ENCODE assay signal across 20 mouse cellular contexts in the genomic region with DNA sequence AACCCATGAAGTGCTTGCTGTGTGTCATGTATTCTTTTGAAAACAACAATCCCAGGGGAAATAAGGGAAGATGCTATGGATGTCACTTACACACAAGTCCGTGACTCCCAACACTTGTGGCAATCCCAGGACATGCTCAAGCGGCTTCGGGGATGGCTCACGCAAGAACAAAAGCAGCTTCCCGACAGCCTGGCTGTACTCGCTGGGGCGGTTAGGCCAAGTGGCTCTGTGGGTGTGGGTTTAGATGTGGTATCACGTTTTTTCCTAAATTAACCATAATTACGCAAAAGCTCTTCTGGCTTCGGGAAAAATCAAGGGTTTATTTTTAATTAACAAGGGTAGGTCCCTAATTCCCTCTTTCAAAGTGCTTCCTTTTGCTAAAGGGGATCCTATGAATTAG. TPM values are rescaled to one million over a fixed set of nuclear protein-coding genes. Genes with fewer than 3 reads are reported as not detected.
DNase-seq lines count a peak whose midpoint lies in the region; ATAC-seq and TF ChIP-seq lines count a peak whose summit lies in the region.
"Had no signal": no experiment of that assay in that cellular context is flagged by ENCODE, and none has a peak within 500 bp of the region (broad histone marks: within the 10 kb centered on the region; RNA-seq: fewer than 3 reads in every experiment).

No protein-coding gene starts in this region.

- TF ChIP-seq POLR2A in brain, embryonic 14.5 days (IDR thresholded peaks at IDR 0.05; ENCODE audit: borderline replicate concordance, extremely low read depth, insufficient read depth, insufficient read length, poor library complexity, severe bottlenecking) = no peak

- H3K27ac ChIP-seq in hindbrain, postnatal 0 days = no peak overlapping the region
- no peak overlapping the region for H3K27ac ChIP-seq in hindbrain, embryonic 14.5 days
- H3K27ac ChIP-seq in forebrain, embryonic 13.5 days = no peak overlapping the region
- no peak overlapping the region for H3K27ac ChIP-seq in midbrain, embryonic 14.5 days (replicated peaks; ENCODE audit: low read depth, low read length)
- H3K27ac ChIP-seq: embryonic facial prominence, embryonic 12.5 days; neural tube, embryonic 13.5 days had no signal

- H3K36me3 ChIP-seq in hindbrain, postnatal 0 days (ENCODE audit: insufficient read depth, low read length) = no peaks in the 10 kb centered on the region
- no peaks in the 10 kb centered on the region for H3K36me3 ChIP-seq in hindbrain, embryonic 14.5 days (replicated peaks; ENCODE audit: control insufficient read depth, insufficient read depth)
- no peaks in the 10 kb centered on the region for H3K36me3 ChIP-seq in forebrain, embryonic 13.5 days (ENCODE audit: poor library complexity, severe bottlenecking)
- H3K36me3 ChIP-seq in midbrain, embryonic 14.5 days (ENCODE audit: control insufficient read depth, insufficient read depth, low read length) = no peaks in the 10 kb centered on the region
- H3K36me3 ChIP-seq: embryonic facial prominence, embryonic 12.5 days; neural tube, embryonic 13.5 days had no signal

- H3K4me2 ChIP-seq in hindbrain, postnatal 0 days (ENCODE audit: low read depth, low read length) = no peak overlapping the region
- H3K4me2 ChIP-seq in hindbrain, embryonic 14.5 days (replicated peaks) = no peak overlapping the region
- H3K4me2 ChIP-seq in forebrain, embryonic 13.5 days = no peak overlapping the region
- H3K4me2 ChIP-seq in midbrain, embryonic 14.5 days (ENCODE audit: low read length) = no peak overlapping the region
- H3K4me2 ChIP-seq: embryonic facial prominence, embryonic 12.5 days; neural tube, embryonic 13.5 days had no signal

- DNase-seq in hindbrain, postnatal 0 days (ENCODE audit: low spot score) = peak; percentile 23
- no peak for DNase-seq in hindbrain, embryonic 14.5 days (ENCODE audit: low spot score)
- peak; percentile 70 for DNase-seq in brain, embryonic 14.5 days (ENCODE audit: low read depth)
- peak; percentile 40 for DNase-seq in midbrain, embryonic 14.5 days
- DNase-seq in spleen, postnatal 14 days (ENCODE audit: low spot score in 2 of 2) = no peak
- no peak for DNase-seq in thymus, postnatal 10 days (ENCODE audit: low spot score in 2 of 2)
- no peak for DNase-seq in lung, postnatal 36 days
- DNase-seq: adrenal gland, postnatal 10 days; cerebellum, adult 18-20 months; cerebellum, postnatal 36 days; gastrocnemius, postnatal 14 days; heart, postnatal 10 days; kidney, adult 18-20 months; kidney, postnatal 36 days; lung, adult 2 months; lung, postnatal 4 days; right cerebral cortex, postnatal 4 days had no signal

- H3K27me3 ChIP-seq in hindbrain, postnatal 0 days (ENCODE audit: insufficient read depth, low read length) = no peaks in the 10 kb centered on the region
- H3K27me3 ChIP-seq in hindbrain, embryonic 14.5 days (ENCODE audit: control insufficient read depth, insufficient read depth, low read length) = no peaks in the 10 kb centered on the region
- H3K27me3 ChIP-seq in forebrain, embryonic 13.5 days = no peaks in the 10 kb centered on the region
- H3K27me3 ChIP-seq in midbrain, embryonic 14.5 days (ENCODE audit: control insufficient read depth, insufficient read depth, low read length) = no peaks in the 10 kb centered on the region
- H3K27me3 ChIP-seq: embryonic facial prominence, embryonic 12.5 days; neural tube, embryonic 13.5 days had no signal

- ATAC-seq in hindbrain, postnatal 0 days = peak; percentile 43; the same call in 1 of the 2 replicates
- ATAC-seq in hindbrain, embryonic 14.5 days (ENCODE audit: low FRiP score) = no peak
- peak; percentile 58; the same call in 1 of the 2 replicates for ATAC-seq in forebrain, embryonic 13.5 days
- no peak for ATAC-seq in midbrain, embryonic 14.5 days (ENCODE audit: low FRiP score, low TSS enrichment)

- H3K9ac ChIP-seq in hindbrain, postnatal 0 days (replicated peaks; ENCODE audit: low read length) = no peak overlapping the region
- H3K9ac ChIP-seq in hindbrain, embryonic 14.5 days = no peak overlapping the region
- no peak overlapping the region for H3K9ac ChIP-seq in forebrain, embryonic 13.5 days
- H3K9ac ChIP-seq in midbrain, embryonic 14.5 days (replicated peaks; ENCODE audit: low read length) = no peak overlapping the region
- H3K9ac ChIP-seq: embryonic facial prominence, embryonic 12.5 days; neural tube, embryonic 13.5 days had no signal

- no peak for TF ChIP-seq CTCF in hindbrain, postnatal 0 days (IDR thresholded peaks at IDR 0.05; ENCODE audit: low read depth)
- TF ChIP-seq CTCF in brain, embryonic 14.5 days (IDR thresholded peaks at IDR 0.05; ENCODE audit: borderline replicate concordance, extremely low read depth, insufficient read depth, insufficient read length) = no peak

- no peak overlapping the region for H3K4me3 ChIP-seq in hindbrain, postnatal 0 days (ENCODE audit: low read length)
- no peak overlapping the region for H3K4me3 ChIP-seq in hindbrain, embryonic 14.5 days (replicated peaks; ENCODE audit: low read length)
- H3K4me3 ChIP-seq in forebrain, embryonic 13.5 days = no peak overlapping the region
- no peak overlapping the region for H3K4me3 ChIP-seq in midbrain, embryonic 14.5 days (replicated peaks; ENCODE audit: low read depth, low read length)
- H3K4me3 ChIP-seq: embryonic facial prominence, embryonic 12.5 days; neural tube, embryonic 13.5 days had no signal

- 0 out of 2 replicates have a peak, but pooled peaks cover 6% of the 10 kb centered on the region for H3K4me1 ChIP-seq in hindbrain, postnatal 0 days (ENCODE audit: insufficient read depth, low read length)
- H3K4me1 ChIP-seq in hindbrain, embryonic 14.5 days (replicated peaks; ENCODE audit: control insufficient read depth, insufficient read depth, low read length) = no peaks in the 10 kb centered on the region
- peaks cover 10% of the 10 kb centered on the region for H3K4me1 ChIP-seq in forebrain, embryonic 13.5 days
- H3K4me1 ChIP-seq in midbrain, embryonic 14.5 days (ENCODE audit: control insufficient read depth, insufficient read depth, low read length) = peaks cover 6% of the 10 kb centered on the region
- H3K4me1 ChIP-seq: neural tube, embryonic 13.5 days had no signal

- WGBS in hindbrain, postnatal 0 days = 40% methylated on average over 10 of the region's 10 CpGs
- WGBS in hindbrain, embryonic 14.5 days = 56% methylated on average over 10 of the region's 10 CpGs
- WGBS in forebrain, embryonic 13.5 days = 19% methylated on average over 10 of the region's 10 CpGs
- 21% methylated on average over 10 of the region's 10 CpGs for WGBS in midbrain, embryonic 14.5 days

- no peaks in the 10 kb centered on the region for H3K9me3 ChIP-seq in hindbrain, postnatal 0 days (ENCODE audit: low read length)
- no peaks in the 10 kb centered on the region for H3K9me3 ChIP-seq in hindbrain, embryonic 14.5 days (ENCODE audit: control insufficient read depth, low read length)
- H3K9me3 ChIP-seq in forebrain, embryonic 13.5 days (replicated peaks) = no peaks in the 10 kb centered on the region
- H3K9me3 ChIP-seq in midbrain, embryonic 14.5 days (ENCODE audit: control insufficient read depth, low read length) = no peaks in the 10 kb centered on the region
- H3K9me3 ChIP-seq: embryonic facial prominence, embryonic 12.5 days; neural tube, embryonic 13.5 days had no signal

RNA-seq across cellular contexts. Expression of gene Sash1, which starts 59.6 kb away (rescaled TPM):
- 50.8 and 60.0 TPM in 2 replicates for total RNA-seq in hindbrain, postnatal 0 days (2014; rRNA removed)
- 7.2 and 7.4 TPM in 2 replicates for polyA plus RNA-seq in hindbrain, postnatal 0 days (2015; fragmentation: Nextera tagmentation; extraction: Ambion mirVana)
- polyA plus RNA-seq in hindbrain, embryonic 14.5 days (2014; fragmentation: Nextera tagmentation; extraction: Ambion mirVana) = 4.0 and 5.3 TPM in 2 replicates
- polyA plus RNA-seq in brain, embryonic 14.5 days (2012; rRNA removed) = 10.6 and 18.0 TPM in 2 replicates
- polyA plus RNA-seq in forebrain, embryonic 13.5 days (2015; fragmentation: Nextera tagmentation; extraction: Ambion mirVana) = 2.5 and 3.3 TPM in 2 replicates
- polyA plus RNA-seq in midbrain, embryonic 14.5 days (2014; fragmentation: Nextera tagmentation; extraction: Ambion mirVana) = 3.9 and 4.8 TPM in 2 replicates

Comparison
In these comparisons a context has a peak if more than half of its experiments do, and no peak if none do; other contexts are left out.
1. ATAC-seq: peak in hindbrain, postnatal 0 days (single experiment) and forebrain, embryonic 13.5 days (single experiment); none in hindbrain, embryonic 14.5 days (single experiment) and midbrain, embryonic 14.5 days (single experiment).
2. DNase-seq: peak in hindbrain, postnatal 0 days (single experiment), brain, embryonic 14.5 days (single experiment) and midbrain, embryonic 14.5 days (single experiment); none in hindbrain, embryonic 14.5 days (single experiment), spleen, postnatal 14 days (0 of 2), thymus, postnatal 10 days (0 of 2) and lung, postnatal 36 days (single experiment).